Comparison of ENCODE assay signal across 10 mouse cellular contexts in genomic region chrX:140537662-140538061, GRCm38 (mm10).
DNase-seq lines count a peak whose midpoint lies in the region; ATAC-seq and TF ChIP-seq lines count a peak whose summit lies in the region.
"Had no signal": no experiment of that assay in that cellular context is flagged by ENCODE, and none has a peak within 500 bp of the region (broad histone marks: within the 10 kb centered on the region; RNA-seq: fewer than 3 reads in every experiment).

No protein-coding gene starts in this region.

- no peaks in the 10 kb centered on the region for H3K27me3 ChIP-seq in forebrain, postnatal 0 days (ENCODE audit: insufficient read depth, low read length)
- H3K27me3 ChIP-seq: stomach, embryonic 15.5 days had no signal

- intact Hi-C loops in gastrocnemius, adult 2 months (cut with DNase I) = no loop called here

- no peak overlapping the region for H3K4me3 ChIP-seq in gastrocnemius, adult 2 months
- no peak overlapping the region for H3K4me3 ChIP-seq in bone marrow macrophage, adult 2 months (ENCODE audit: insufficient read depth, low read length)
- no peak overlapping the region for H3K4me3 ChIP-seq in forebrain, postnatal 0 days (ENCODE audit: low read depth, low read length)
- H3K4me3 ChIP-seq: liver, embryonic 15.5 days; stomach, embryonic 15.5 days had no signal

- no peak for TF ChIP-seq POLR2A in bone marrow macrophage, adult 2 months (IDR thresholded peaks at IDR 0.05; ENCODE audit: borderline replicate concordance, low read depth, low read length)

- no peak overlapping the region for H3K4me2 ChIP-seq in forebrain, postnatal 0 days (ENCODE audit: low read depth)
- H3K4me2 ChIP-seq: liver, embryonic 15.5 days; stomach, embryonic 15.5 days had no signal

- H3K9ac ChIP-seq in forebrain, postnatal 0 days = no peak overlapping the region
- H3K9ac ChIP-seq: liver, embryonic 15.5 days; stomach, embryonic 15.5 days had no signal

- WGBS in forebrain, postnatal 0 days = 47% methylated on average over 6 of the region's 6 CpGs

- H3K27ac ChIP-seq in gastrocnemius, adult 2 months = peak overlapping the region; percentile 97
- H3K27ac ChIP-seq in bone marrow macrophage, adult 2 months (ENCODE audit: insufficient read depth, low read depth, low read length) = peak overlapping the region; percentile 67
- no peak overlapping the region for H3K27ac ChIP-seq in forebrain, postnatal 0 days (ENCODE audit: low read depth, low read length)
- H3K27ac ChIP-seq: liver, embryonic 15.5 days; stomach, embryonic 15.5 days had no signal

- no peaks in the 10 kb centered on the region for H3K9me3 ChIP-seq in forebrain, postnatal 0 days (ENCODE audit: low read length)
- H3K9me3 ChIP-seq: liver, embryonic 15.5 days; stomach, embryonic 15.5 days had no signal

- DNase-seq in gastrocnemius, adult 2 months = peak; percentile 50
- no peak for DNase-seq in gastrocnemius, postnatal 4 days (ENCODE audit: low spot score in 2 of 2)
- peak; percentile 51 for DNase-seq in heart, postnatal 4 days
- peak; percentile 63 to 66 for DNase-seq in monocyte, adult 2 months (ENCODE audit: low read depth in 1 of 2, low spot score in 2 of 2)
- no peak for DNase-seq in forebrain, postnatal 0 days
- DNase-seq in kidney, postnatal 4 days = no peak
- no peak for DNase-seq in retina, embryonic 14.5 days (ENCODE audit: low spot score)

- H3K36me3 ChIP-seq in forebrain, postnatal 0 days (ENCODE audit: insufficient read depth) = no peaks in the 10 kb centered on the region
- H3K36me3 ChIP-seq: liver, embryonic 15.5 days; stomach, embryonic 15.5 days had no signal

- peaks cover 36% of the 10 kb centered on the region for H3K4me1 ChIP-seq in bone marrow macrophage, adult 2 months (ENCODE audit: control insufficient read depth, insufficient read depth, low read length)
- H3K4me1 ChIP-seq in forebrain, postnatal 0 days (ENCODE audit: insufficient read depth) = no peaks in the 10 kb centered on the region
- H3K4me1 ChIP-seq: stomach, embryonic 15.5 days had no signal

- no peak for ATAC-seq in forebrain, postnatal 0 days

- TF ChIP-seq CTCF in gastrocnemius, adult 2 months (IDR thresholded peaks at IDR 0.05) = no peak
- no peak for TF ChIP-seq CTCF in bone marrow macrophage, adult 2 months (IDR thresholded peaks at IDR 0.05; ENCODE audit: low read depth, low read length)
- no peak for TF ChIP-seq CTCF in forebrain, postnatal 0 days (IDR thresholded peaks at IDR 0.05; ENCODE audit: low read depth)

Comparison
In these comparisons a context has a peak if more than half of its experiments do, and no peak if none do; other contexts are left out.
1. DNase-seq: peak in gastrocnemius, adult 2 months (single experiment), heart, postnatal 4 days (single experiment) and monocyte, adult 2 months (2 of 2); none in gastrocnemius, postnatal 4 days (0 of 2), forebrain, postnatal 0 days (single experiment), kidney, postnatal 4 days (0 of 2) and retina, embryonic 14.5 days (single experiment).